In genomic region chr14:27781221-27781620, GRCm38 (mm10) we compare ENCODE assay signal across 21 mouse cellular contexts.
DNase-seq lines count a peak whose midpoint lies in the region; ATAC-seq lines count a peak whose summit lies in the region.
"Had no signal": no experiment of that assay in that cellular context is flagged by ENCODE, and none has a peak within 500 bp of the region (broad histone marks: within the 10 kb centered on the region; RNA-seq: fewer than 3 reads in every experiment).

No protein-coding gene starts in this region.

- H3K27me3 ChIP-seq in heart, embryonic 10.5 days (ENCODE audit: insufficient read depth, poor library complexity, severe bottlenecking) = no peaks in the 10 kb centered on the region
- H3K27me3 ChIP-seq in liver, embryonic 16.5 days (ENCODE audit: control insufficient read depth, insufficient read depth, low read depth, low read length) = no peaks in the 10 kb centered on the region
- H3K27me3 ChIP-seq in liver, embryonic 11.5 days (replicated peaks; ENCODE audit: control insufficient read depth, insufficient read depth, low read length) = no peaks in the 10 kb centered on the region
- H3K27me3 ChIP-seq: embryonic facial prominence, embryonic 12.5 days; heart, embryonic 13.5 days; limb, embryonic 13.5 days; liver, embryonic 13.5 days; lung, embryonic 15.5 days; midbrain, embryonic 13.5 days had no signal

- no peaks in the 10 kb centered on the region for H3K4me1 ChIP-seq in heart, embryonic 10.5 days
- H3K4me1 ChIP-seq in liver, embryonic 16.5 days (ENCODE audit: control insufficient read depth, low read depth, low read length) = no peaks in the 10 kb centered on the region
- peaks cover 7% of the 10 kb centered on the region; the same call in 1 of the 2 replicates for H3K4me1 ChIP-seq in liver, embryonic 11.5 days (replicated peaks; ENCODE audit: control insufficient read depth, insufficient read depth, low read length)
- H3K4me1 ChIP-seq: embryonic facial prominence, embryonic 12.5 days; heart, embryonic 13.5 days; lung, embryonic 15.5 days had no signal

- ATAC-seq in liver, embryonic 16.5 days (ENCODE audit: low read depth) = 0 out of 2 replicates have a peak, but pooled peaks have one; percentile 21
- ATAC-seq in liver, embryonic 11.5 days (replicated peaks; ENCODE audit: low FRiP score) = no peak
- ATAC-seq: forebrain, embryonic 14.5 days; hindbrain, postnatal 0 days; intestine, embryonic 16.5 days; midbrain, embryonic 13.5 days had no signal

- no peaks in the 10 kb centered on the region for H3K36me3 ChIP-seq in heart, embryonic 10.5 days
- no peaks in the 10 kb centered on the region for H3K36me3 ChIP-seq in liver, embryonic 16.5 days (ENCODE audit: control insufficient read depth, insufficient read depth)
- H3K36me3 ChIP-seq in liver, embryonic 11.5 days (ENCODE audit: control insufficient read depth, insufficient read depth, low read length) = no peaks in the 10 kb centered on the region
- H3K36me3 ChIP-seq: embryonic facial prominence, embryonic 12.5 days; heart, embryonic 13.5 days; limb, embryonic 13.5 days; liver, embryonic 13.5 days; lung, embryonic 15.5 days had no signal

- intact Hi-C loops in heart, postnatal 14 days (cut with DNase I) = no loop called here

- no peak overlapping the region for H3K27ac ChIP-seq in heart, embryonic 10.5 days
- no peak overlapping the region for H3K27ac ChIP-seq in liver, embryonic 16.5 days (ENCODE audit: low read length)
- H3K27ac ChIP-seq in liver, embryonic 11.5 days (ENCODE audit: low read depth, low read length) = no peak overlapping the region
- H3K27ac ChIP-seq: embryonic facial prominence, embryonic 12.5 days; gastrocnemius, adult 2 months; heart, embryonic 13.5 days; hindbrain, postnatal 0 days; limb, embryonic 13.5 days; liver, embryonic 13.5 days; lung, embryonic 15.5 days; midbrain, embryonic 13.5 days; stomach, postnatal 0 days had no signal

- H3K9me3 ChIP-seq in heart, embryonic 10.5 days = no peaks in the 10 kb centered on the region
- H3K9me3 ChIP-seq in liver, embryonic 16.5 days (replicated peaks; ENCODE audit: control insufficient read depth, low read length) = no peaks in the 10 kb centered on the region
- H3K9me3 ChIP-seq in liver, embryonic 11.5 days (ENCODE audit: control insufficient read depth, low read length) = no peaks in the 10 kb centered on the region
- H3K9me3 ChIP-seq: embryonic facial prominence, embryonic 12.5 days; heart, embryonic 13.5 days; limb, embryonic 13.5 days; liver, embryonic 13.5 days; lung, embryonic 15.5 days; midbrain, embryonic 13.5 days had no signal

- H3K4me2 ChIP-seq in liver, embryonic 16.5 days (ENCODE audit: low read depth, low read length) = no peak overlapping the region
- no peak overlapping the region for H3K4me2 ChIP-seq in liver, embryonic 11.5 days
- H3K4me2 ChIP-seq: embryonic facial prominence, embryonic 12.5 days; heart, embryonic 13.5 days; limb, embryonic 13.5 days; liver, embryonic 13.5 days; lung, embryonic 15.5 days; midbrain, embryonic 13.5 days had no signal

- H3K9ac ChIP-seq in liver, embryonic 16.5 days (ENCODE audit: low read depth, low read length) = no peak overlapping the region
- H3K9ac ChIP-seq in liver, embryonic 11.5 days (ENCODE audit: low read depth, low read length) = no peak overlapping the region
- H3K9ac ChIP-seq: embryonic facial prominence, embryonic 12.5 days; heart, embryonic 13.5 days; limb, embryonic 13.5 days; liver, embryonic 13.5 days; lung, embryonic 15.5 days; midbrain, embryonic 13.5 days had no signal

- peak; percentile 57 for DNase-seq in heart, embryonic 10.5 days (ENCODE audit: low spot score)
- DNase-seq in heart, postnatal 14 days = no peak
- DNase-seq in liver, embryonic 11.5 days (ENCODE audit: low spot score) = no peak
- peak; percentile 57 for DNase-seq in Muller cell, postnatal 12 days (ENCODE audit: inconsistent ontology term)
- peak; percentile 24 for DNase-seq in fibroblast of lung, adult 2 months (ENCODE audit: low read depth)
- no peak for DNase-seq in gastrocnemius, postnatal 25 days
- DNase-seq: adrenal gland, postnatal 10 days; cerebellum, postnatal 14 days; gastrocnemius, adult 2 months; kidney, postnatal 4 days; liver, embryonic 13.5 days had no signal

- WGBS in heart, embryonic 10.5 days = 74% methylated on average over 1 of the region's 1 CpGs
- WGBS in liver, embryonic 16.5 days (ENCODE audit: insufficient replicate concordance) = 58% methylated on average over 1 of the region's 1 CpGs
- 76% methylated on average over 1 of the region's 1 CpGs for WGBS in liver, embryonic 11.5 days

- H3K4me3 ChIP-seq in heart, embryonic 10.5 days = no peak overlapping the region
- H3K4me3 ChIP-seq in liver, embryonic 16.5 days (ENCODE audit: low read depth, low read length) = no peak overlapping the region
- no peak overlapping the region for H3K4me3 ChIP-seq in liver, embryonic 11.5 days (ENCODE audit: low read depth, low read length)
- H3K4me3 ChIP-seq: embryonic facial prominence, embryonic 12.5 days; gastrocnemius, adult 2 months; heart, embryonic 13.5 days; limb, embryonic 13.5 days; liver, embryonic 13.5 days; lung, embryonic 15.5 days; midbrain, embryonic 13.5 days had no signal

Comparison
In these comparisons a context has a peak if more than half of its experiments do, and no peak if none do; other contexts are left out.
1. DNase-seq: peak in heart, embryonic 10.5 days (single experiment), Muller cell, postnatal 12 days (single experiment) and fibroblast of lung, adult 2 months (single experiment); none in heart, postnatal 14 days (0 of 2), liver, embryonic 11.5 days (single experiment) and gastrocnemius, postnatal 25 days (single experiment).